Mouse (Mus musculus) cortical plate, adult 2 months (tissue): ENCODE results near the gene Kctd11.

Source experiments
- CTCF ChIP-seq: fragments of 200-500 bp; IDR thresholded peaks from 2 replicates; pipeline ENCODE4 v1.5.1; 2011; ENCODE audit warnings: mild to moderate bottlenecking, control low read depth, low read length; ENCODE audit not compliant: insufficient read depth; ENCODE audit errors: extremely low read depth
- POLR2A ChIP-seq: fragments of 200-500 bp; IDR thresholded peaks from 2 replicates; pipeline ENCODE4 v1.6.1; 2011; ENCODE audit warnings: mild to moderate bottlenecking, low read length, control low read depth; ENCODE audit not compliant: insufficient read depth; ENCODE audit errors: extremely low read depth

- TF ChIP-seq POLR2A (no peak), CTCF (no peak)
Observed at GRCm38 (mm10) chr11:69912716-69913530, 31.7 kb upstream of the Kctd11 start.
